Mouse (Mus musculus) CD4-positive naive resting alpha-beta T cell, adult 57 days (primary cell): Measurements from ENCODE around the gene Mpv17l2. TPM values are rescaled to one million over a fixed set of nuclear protein-coding genes. Genes with fewer than 3 reads are reported as not detected.

Experiments used
- total RNA-seq: library from RNA; stranded (reverse); gene quantifications from one replicate; pipeline ENCODE4 v1.2.4, GENCODE M21; 2023

Mpv17l2 gene
- 19.3 TPM for total RNA-seq

GRCm38 (mm10) chr8:70760775-70761406 lies at the start of gene Mpv17l2:
Mpv17l2 (minus strand) TSS chr8:70760946.

GRCm38 (mm10) chr8:70808239-70808638 lies 47.5 kb upstream of the Mpv17l2 start, which contains the start of gene Il12rb1:
Il12rb1 (plus strand) TSS chr8:70808449.

GRCm38 (mm10) chr8:70804481-70805206 lies 43.9 kb upstream of the Mpv17l2 start, which contains the start of gene Mast3:
Mast3 (minus strand) TSS chr8:70805054.

GRCm38 (mm10) chr8:70776496-70777444 lies 16.0 kb upstream of the Mpv17l2 start, which contains the start of gene Pik3r2:
Pik3r2 (minus strand) TSS chr8:70776713.

GRCm38 (mm10) chr8:70754043-70754870 lies 6.5 kb downstream of the Mpv17l2 start, which contains the start of gene Rab3a:
Rab3a (plus strand) TSS chr8:70754679.

GRCm38 (mm10) chr8:70723486-70724210 lies 37.1 kb downstream of the Mpv17l2 start, which contains the start of gene Pde4c:
Pde4c (plus strand) TSS chr8:70723720.

GRCm38 (mm10) chr8:70718297-70718696 lies 42.4 kb downstream of the Mpv17l2 start, which contains the start of gene Gm3336:
Gm3336 (plus strand) TSS chr8:70718543.

Other genes with a start within 250 kb of the Mpv17l2 start
- 280 TPM for gene Fkbp8, start 233.2 kb downstream of the Mpv17l2 start, total RNA-seq
- gene Kxd1, start 233.0 kb downstream of the Mpv17l2 start, total RNA-seq: 55.7 TPM
- gene Ell, start 221.5 kb downstream of the Mpv17l2 start, total RNA-seq: 33.6 TPM
- 86.9 TPM for gene Isyna1, start 166.6 kb downstream of the Mpv17l2 start, total RNA-seq
- gene Ssbp4, start 152.1 kb downstream of the Mpv17l2 start, total RNA-seq: 116 TPM
- 1.2 TPM for gene Lrrc25, start 144.8 kb downstream of the Mpv17l2 start, total RNA-seq
- not detected for gene Gdf15, start 128.5 kb downstream of the Mpv17l2 start, total RNA-seq
- gene Pgpep1, start 100.6 kb downstream of the Mpv17l2 start, total RNA-seq: 2.0 TPM
- gene Lsm4, start 87.7 kb downstream of the Mpv17l2 start, total RNA-seq: 109 TPM
- 1,593 TPM for gene Jund, start 62.0 kb downstream of the Mpv17l2 start, total RNA-seq
- gene Iqcn, start 57.5 kb downstream of the Mpv17l2 start, total RNA-seq: 9.8 TPM
- gene Gm3336, start 42.4 kb downstream of the Mpv17l2 start, total RNA-seq: not detected
- gene Pde4c, start 37.2 kb downstream of the Mpv17l2 start, total RNA-seq: 0.30 TPM
- 7.0 TPM for gene Rab3a, start 6.3 kb downstream of the Mpv17l2 start, total RNA-seq
- 18.3 TPM for gene Pik3r2, start 15.8 kb upstream of the Mpv17l2 start, total RNA-seq
- 171 TPM for gene Mast3, start 44.1 kb upstream of the Mpv17l2 start, total RNA-seq
- gene Il12rb1, start 47.5 kb upstream of the Mpv17l2 start, total RNA-seq: 2.2 TPM
- gene Arrdc2, start 78.8 kb upstream of the Mpv17l2 start, total RNA-seq: 38.4 TPM
- not detected for gene Kcnn1, start 102.3 kb upstream of the Mpv17l2 start, total RNA-seq
- gene Ccdc124, start 113.0 kb upstream of the Mpv17l2 start, total RNA-seq: 44.1 TPM
- 0.18 TPM for gene Slc5a5, start 131.8 kb upstream of the Mpv17l2 start, total RNA-seq
- gene Rpl18a, start 136.5 kb upstream of the Mpv17l2 start, total RNA-seq: 4,793 TPM
- 53.1 TPM for gene Map1s, start 145.0 kb upstream of the Mpv17l2 start, total RNA-seq